Mouse (Mus musculus): ENCODE measurements around the gene Hunk. TPM values are rescaled to one million over a fixed set of nuclear protein-coding genes. Genes with fewer than 3 reads are reported as not detected.

Hunk gene
- total RNA-seq, 2 experiments from 2014 or later = not detected

GRCm38 (mm10) chr16:90433551-90433950 is 47.7 kb downstream of the Hunk start:
- ATAC-seq (replicated peaks; ENCODE audit: poor library complexity) = no peak

DNA sequence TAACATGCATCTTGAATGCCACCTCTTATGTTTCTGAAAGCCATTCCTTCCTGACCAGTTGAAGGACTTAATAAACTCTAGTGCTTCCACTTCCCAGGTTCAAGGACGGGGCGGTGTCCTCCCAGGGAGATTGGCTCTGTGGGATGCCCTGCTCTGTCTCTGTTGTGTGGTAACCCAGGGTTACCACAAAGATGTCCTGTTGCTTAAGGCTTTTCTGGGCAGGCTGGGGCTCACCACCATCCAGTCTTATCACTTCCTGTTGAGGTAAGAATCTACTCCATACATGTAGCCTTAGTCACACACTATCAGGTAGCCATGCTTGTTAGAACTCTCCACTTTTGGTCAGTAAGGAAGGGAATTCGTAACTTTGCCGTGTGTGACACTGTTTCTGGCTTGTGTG is 49.4 kb downstream of the Hunk start:
- peak; percentile 92 for ATAC-seq (replicated peaks; ENCODE audit: poor library complexity)

DNA sequence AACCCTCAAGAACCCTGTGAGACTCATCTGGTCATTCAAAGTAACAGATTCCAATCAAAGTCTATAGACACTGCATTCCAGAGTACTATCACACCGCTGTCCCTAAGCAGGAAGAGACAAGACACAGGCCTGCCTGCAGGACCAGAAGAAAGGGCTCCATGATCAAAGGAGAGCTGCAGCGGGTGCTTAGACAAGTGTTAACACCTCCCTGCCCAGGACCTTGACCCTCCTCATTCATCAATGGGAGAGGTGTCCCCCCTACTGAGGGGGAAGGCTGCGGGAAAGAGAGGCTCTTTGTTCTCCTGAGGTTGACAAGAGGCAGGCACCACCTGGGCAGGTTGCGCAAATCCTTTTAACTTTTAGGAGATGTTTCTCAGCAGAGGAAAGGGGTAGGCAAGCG is 51.5 kb downstream of the Hunk start:
- ATAC-seq (replicated peaks; ENCODE audit: poor library complexity) = no peak

DNA sequence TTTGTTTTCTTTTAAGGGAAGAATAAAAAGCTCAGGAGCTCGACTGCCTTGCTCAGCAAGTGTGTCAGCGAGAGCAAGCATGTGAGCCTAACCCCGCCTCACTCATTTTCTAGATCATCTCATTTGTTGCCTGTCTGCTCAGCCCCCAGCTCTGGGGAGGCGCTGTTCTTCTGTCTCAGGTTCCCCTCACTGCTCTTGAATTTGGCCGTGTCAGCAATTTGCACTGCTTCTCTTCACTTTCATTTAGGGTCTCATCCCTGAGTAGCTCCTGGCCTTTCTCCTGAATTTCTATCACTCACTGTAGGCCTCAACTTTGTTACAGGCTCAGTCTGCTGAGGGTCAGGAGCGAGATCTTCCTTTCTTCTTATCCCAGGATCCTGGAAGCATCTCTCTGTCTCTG is 53.7 kb downstream of the Hunk start:
- ATAC-seq (replicated peaks; ENCODE audit: poor library complexity) = no peak

DNA sequence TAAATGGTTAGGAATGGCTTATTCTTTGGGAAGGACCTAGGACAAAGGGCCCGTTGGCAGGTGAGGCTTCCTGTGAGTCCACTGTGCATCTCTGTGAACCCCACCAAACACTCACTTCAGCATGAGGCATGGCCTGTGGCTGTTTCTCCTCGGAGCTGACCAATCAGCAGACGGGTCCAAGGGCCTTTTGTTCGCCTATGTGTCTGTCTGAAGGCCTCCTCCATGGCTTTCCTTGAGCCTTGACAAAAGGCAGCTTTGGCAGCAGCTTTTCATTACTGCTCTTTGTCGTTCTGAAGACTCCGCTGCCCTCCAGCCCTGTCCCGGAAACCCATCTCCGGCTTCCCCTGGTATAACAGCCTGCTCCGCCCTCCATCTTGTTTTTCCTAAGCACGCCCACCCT is 54.8 kb downstream of the Hunk start:
- ATAC-seq (replicated peaks; ENCODE audit: poor library complexity) = no peak

GRCm38 (mm10) chr16:90442991-90443390 is 57.2 kb downstream of the Hunk start:
- no peak for ATAC-seq (replicated peaks; ENCODE audit: poor library complexity)

DNA sequence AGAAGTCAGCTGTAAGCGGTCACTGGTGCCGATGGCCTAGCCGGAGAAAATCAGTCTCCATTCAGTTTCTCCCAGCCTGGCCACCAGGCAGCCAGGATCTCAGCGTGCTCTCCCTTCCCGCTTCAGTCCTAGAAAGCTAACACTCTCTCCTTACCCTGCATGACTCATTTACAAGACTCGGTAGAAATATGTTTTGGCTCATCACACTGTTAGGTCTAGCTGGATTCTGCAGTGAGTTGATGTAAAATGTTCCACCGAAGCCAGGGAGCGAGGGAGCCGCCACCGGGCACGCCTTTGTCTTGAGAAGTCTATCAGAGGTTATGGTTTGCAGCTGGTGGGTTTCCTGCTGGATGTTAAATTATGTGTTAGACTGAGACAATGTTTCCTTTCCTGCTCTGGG is 67.4 kb downstream of the Hunk start:
- no peak for ATAC-seq (replicated peaks; ENCODE audit: poor library complexity)

GRCm38 (mm10) chr16:90456495-90457125 is 70.8 kb downstream of the Hunk start:
- ATAC-seq (replicated peaks; ENCODE audit: poor library complexity) = peak; percentile 54

DNA sequence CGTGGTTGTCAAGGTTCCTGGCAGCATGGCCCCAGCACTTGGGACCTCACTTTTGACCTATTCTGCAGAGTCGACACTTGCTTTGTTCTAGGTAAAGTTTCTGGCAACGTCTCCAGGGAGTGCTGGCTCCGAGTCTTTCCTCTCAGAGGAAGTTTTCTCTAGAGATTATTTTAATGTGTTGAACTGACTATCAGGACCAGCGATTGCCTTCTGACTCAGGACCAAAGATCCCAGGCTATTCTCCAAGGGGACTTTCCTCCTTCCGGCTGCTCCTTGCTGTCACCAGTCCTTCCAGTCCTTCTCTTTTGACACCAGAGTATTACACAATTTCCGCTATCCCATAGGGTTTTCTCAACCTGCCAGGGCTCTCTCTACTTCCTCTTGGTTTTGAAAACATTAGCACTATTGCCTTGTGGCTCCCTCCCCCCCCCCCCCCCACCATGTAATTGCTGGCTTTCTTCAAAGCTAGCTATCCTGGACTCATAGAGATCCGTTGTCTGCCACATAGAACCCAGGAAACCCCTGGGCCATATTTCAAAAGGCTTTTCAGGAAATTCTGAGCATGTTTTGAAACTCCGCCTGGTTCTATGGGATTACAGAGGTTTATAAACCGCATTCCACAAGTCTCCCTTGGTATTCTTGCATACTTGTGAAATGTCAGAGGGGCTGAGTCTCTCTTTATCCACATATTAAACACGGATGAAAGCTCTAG is 73.2 kb downstream of the Hunk start:
- ATAC-seq (replicated peaks; ENCODE audit: poor library complexity) = peak; percentile 75

DNA sequence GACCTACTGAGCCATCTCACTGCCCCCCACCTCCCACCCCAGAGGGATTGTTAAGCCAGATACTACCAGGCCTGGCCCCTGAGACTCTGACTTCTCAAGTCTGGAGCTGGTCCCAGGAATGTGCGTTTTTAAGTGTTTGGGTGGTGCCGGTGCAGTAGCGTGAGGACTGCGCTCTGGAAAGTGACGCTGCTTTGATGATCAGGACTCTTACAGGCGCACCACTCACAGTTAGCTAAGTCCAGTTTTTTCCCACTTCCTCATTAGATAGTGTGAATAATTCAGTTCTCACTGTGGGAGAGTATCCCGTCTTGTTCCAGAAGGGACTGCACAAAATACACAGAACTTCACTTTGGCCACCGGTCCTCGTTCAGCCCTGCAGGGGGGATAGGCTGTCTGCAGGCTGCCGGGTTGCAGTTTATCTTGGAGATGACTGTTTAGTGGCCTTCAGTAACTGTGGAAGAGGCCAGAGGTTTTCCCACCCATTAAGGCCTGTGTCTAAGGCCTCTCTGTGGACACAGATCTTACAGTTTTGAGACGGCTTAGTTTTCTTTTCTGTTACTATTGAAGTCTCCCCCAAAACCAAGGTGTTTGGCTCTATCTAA is 75.6 kb downstream of the Hunk start:
- ATAC-seq (replicated peaks; ENCODE audit: poor library complexity) = 0 out of 2 replicates have a peak, but pooled peaks have one; percentile 16

- no peak for ATAC-seq (replicated peaks; ENCODE audit: poor library complexity)
Observed at GRCm38 (mm10) chr16:90462728-90463275, 77.0 kb downstream of the Hunk start.

- no peak for ATAC-seq (replicated peaks; ENCODE audit: poor library complexity)
Observed at GRCm38 (mm10) chr16:90465154-90465553, 79.3 kb downstream of the Hunk start.

DNA sequence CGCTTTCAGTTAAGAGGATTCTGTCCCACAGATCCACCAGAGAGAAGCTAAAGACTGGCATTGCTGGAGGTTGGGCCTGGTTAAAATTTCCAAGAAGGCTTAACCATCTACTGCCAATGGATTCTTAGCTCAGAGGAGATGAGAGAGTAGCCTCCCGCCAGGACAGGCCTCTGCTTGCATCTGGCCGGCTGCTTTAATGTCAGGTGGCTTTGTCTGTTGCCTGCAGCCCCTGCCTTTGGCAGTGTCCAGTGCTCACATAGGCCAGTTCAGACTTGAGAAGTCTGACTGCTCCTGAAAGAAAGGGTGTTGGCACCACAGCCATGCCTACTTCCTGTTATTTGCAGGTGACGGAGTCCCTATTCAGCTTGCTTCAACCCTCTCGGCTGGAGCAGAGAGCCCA is 82.5 kb downstream of the Hunk start:
- ATAC-seq (replicated peaks; ENCODE audit: poor library complexity) = no peak

- ATAC-seq (replicated peaks; ENCODE audit: poor library complexity) = peak; percentile 92
Observed at GRCm38 (mm10) chr16:90475701-90476229, 90.0 kb downstream of the Hunk start.

DNA sequence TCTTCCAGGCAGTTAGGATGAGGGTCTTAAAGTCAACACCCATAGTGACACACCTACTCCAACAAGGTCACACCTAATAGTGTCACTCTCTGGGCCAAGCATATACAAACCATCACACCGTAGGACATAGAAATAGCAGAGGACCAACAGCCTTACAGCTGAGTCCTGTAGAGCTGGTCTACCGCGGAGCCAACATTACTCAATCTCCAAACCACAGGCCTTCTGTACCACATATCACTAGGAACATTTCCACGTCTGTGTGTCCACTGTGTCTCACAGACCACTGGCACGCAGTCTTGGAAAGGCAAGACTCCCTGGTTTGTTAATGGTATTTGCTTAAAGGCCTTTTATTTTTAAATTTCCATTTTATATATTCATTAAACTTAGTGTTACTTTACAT is 95.8 kb downstream of the Hunk start:
- ATAC-seq (replicated peaks; ENCODE audit: poor library complexity) = peak; percentile 90

DNA sequence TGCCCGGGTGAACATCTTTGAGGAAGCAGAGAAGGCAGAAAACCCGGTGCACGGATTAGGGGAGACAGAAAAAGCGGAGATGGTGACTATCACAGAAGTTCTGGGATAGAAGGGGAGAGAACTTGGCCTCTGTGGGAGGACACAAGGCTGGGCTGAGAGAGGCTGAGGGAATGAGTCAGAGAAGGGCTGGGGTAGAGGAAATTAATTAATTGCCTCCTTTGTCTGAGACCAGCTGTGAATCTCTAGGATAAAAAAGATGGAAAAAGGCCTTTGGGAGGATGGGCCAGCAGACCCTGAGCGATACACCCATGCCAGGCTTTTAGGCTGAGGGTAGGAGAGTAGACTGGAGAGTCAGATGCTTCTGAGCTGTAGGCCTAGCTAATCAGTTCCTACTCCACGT is 97.5 kb downstream of the Hunk start:
- no peak for ATAC-seq (replicated peaks; ENCODE audit: poor library complexity)

DNA sequence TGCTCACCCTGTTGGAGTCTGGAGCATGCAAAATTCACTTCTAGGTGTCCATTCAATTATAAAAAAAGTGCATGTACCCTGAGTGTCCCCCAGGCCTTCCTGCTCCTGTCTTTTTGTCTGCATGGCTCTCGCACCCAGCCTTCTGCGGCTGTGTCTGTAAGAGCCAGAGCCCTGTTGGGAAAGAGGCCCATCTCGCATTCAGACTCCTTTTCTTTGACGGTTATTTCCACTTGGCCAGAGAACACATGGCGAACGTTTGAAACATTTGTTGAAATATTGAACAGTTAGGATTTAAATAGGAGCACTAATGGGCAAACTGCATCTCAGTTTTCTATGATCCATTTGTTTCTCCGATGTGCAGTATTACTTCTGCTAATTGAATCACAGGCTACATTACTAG is 99.3 kb downstream of the Hunk start:
- no peak for ATAC-seq (replicated peaks; ENCODE audit: poor library complexity)

GRCm38 (mm10) chr16:90485599-90485998 is 99.8 kb downstream of the Hunk start:
- ATAC-seq (replicated peaks; ENCODE audit: poor library complexity) = peak; percentile 50

DNA sequence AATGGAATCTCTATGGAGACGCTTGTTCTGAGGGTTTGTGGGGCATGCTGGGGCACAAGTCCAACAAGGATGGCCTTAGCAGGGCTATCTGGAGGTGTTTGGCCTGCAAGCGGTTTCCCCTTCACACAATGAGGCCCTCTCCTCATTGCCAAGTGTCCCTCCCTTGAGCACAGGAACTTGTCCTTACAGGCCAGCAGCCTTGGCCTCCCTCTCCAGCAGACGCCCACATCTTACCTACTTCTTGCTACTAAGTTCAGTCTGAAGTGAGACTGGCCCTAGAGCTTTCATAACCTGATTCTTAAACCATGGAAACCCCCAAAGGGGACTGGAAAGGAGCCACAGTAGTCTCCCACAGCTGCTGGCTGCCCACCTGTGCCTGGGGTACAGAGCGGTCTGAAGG is 104.3 kb downstream of the Hunk start:
- ATAC-seq (replicated peaks; ENCODE audit: poor library complexity) = no peak

- no peak for ATAC-seq (replicated peaks; ENCODE audit: poor library complexity)
Observed at GRCm38 (mm10) chr16:90491898-90492499, 106.2 kb downstream of the Hunk start.

DNA sequence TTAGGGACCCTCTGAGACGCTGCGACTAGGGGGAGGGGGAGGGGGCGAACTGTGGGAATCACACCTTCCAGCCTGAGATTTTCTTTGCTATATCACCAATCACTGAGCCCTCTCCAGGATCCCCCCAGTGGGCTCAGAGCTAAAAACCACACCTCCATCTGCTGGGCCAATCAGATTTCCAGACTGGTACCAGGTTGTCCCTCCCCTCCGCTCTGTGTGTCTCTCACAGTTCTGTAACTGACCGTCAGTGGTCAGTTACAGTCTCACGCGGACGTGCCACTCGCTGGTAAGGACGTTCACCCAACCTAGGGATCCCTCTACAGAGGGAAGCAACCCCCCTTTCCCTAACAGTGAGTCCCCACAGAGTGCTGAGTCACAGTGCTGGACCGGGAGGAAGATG is 111.1 kb downstream of the Hunk start:
- ATAC-seq (replicated peaks; ENCODE audit: poor library complexity) = no peak
